Mouse (Mus musculus) kidney, postnatal 0 days (tissue): ENCODE measurements at regions not wholly inside any gene's neighbourhood (a gene's known extent, or its start where the extent isn't known, plus 50 kb on each side); places are given as distances from the start of the nearest gene placed in this dataset.

ENCODE experiments used
- ATAC-seq: fragments of 200-750 bp; cut with Nextera tagmentation; replicated peaks from 2 replicates; pipeline ENCODE4 v1.8.0; 2017; ENCODE audit warnings: low read depth, moderate number of reproducible peaks, moderate TSS enrichment, moderate library complexity; ENCODE audit not compliant: low FRiP score
- DNase-seq: peaks from one replicate; pipeline ENCODE4 v3.0.0-alpha.2; 2016; ENCODE audit warnings: low spot score
- H3K27ac ChIP-seq: fragments of 300-500 bp; sonication (generic); 2 replicates; pipeline ENCODE4 v1.5.1; 2014; ENCODE audit warnings: mild to moderate bottlenecking
- H3K27me3 ChIP-seq: fragments of 300-500 bp; sonication (generic); 2 replicates; pipeline ENCODE4 v1.6.1; 2014; ENCODE audit warnings: low read length, mixed read lengths; ENCODE audit not compliant: insufficient read depth
- H3K36me3 ChIP-seq: fragments of 300-500 bp; sonication (generic); 2 replicates; pipeline ENCODE4 v1.6.1; 2014; ENCODE audit warnings: low read length, mixed read lengths; ENCODE audit not compliant: insufficient read depth
- H3K4me1 ChIP-seq: fragments of 300-500 bp; sonication (generic); replicated peaks from 2 replicates; pipeline ENCODE4 v1.6.1; 2014; ENCODE audit warnings: antibody characterized with exemption, low read length, mixed read lengths; ENCODE audit not compliant: insufficient read depth
- H3K4me2 ChIP-seq: fragments of 300-500 bp; sonication (generic); 2 replicates; pipeline ENCODE4 v1.6.1; 2014; ENCODE audit warnings: mild to moderate bottlenecking, low read length, moderate library complexity, mixed read lengths
- H3K4me3 ChIP-seq: fragments of 300-500 bp; sonication (generic); replicated peaks from 2 replicates; pipeline ENCODE4 v1.5.1; 2014; ENCODE audit warnings: low read depth, low read length
- H3K9ac ChIP-seq: fragments of 300-500 bp; sonication (generic); 2 replicates; pipeline ENCODE4 v1.6.1; 2014; ENCODE audit warnings: low read depth, low read length
- H3K9me3 ChIP-seq: fragments of 300-500 bp; sonication (generic); replicated peaks from 2 replicates; pipeline ENCODE4 v1.6.1; 2016; ENCODE audit warnings: low read length, inconsistent platforms, mixed read lengths
- CTCF ChIP-seq: IDR thresholded peaks from 2 replicates; pipeline ENCODE4 v1.5.1; 2016; ENCODE audit warnings: antibody characterized with exemption, low read depth, mild to moderate bottlenecking, moderate library complexity
- WGBS: fragments of 180-500 bp; shearing (Covaris S2); extraction: QIAGEN DNeasy Blood & Tissue Kit; methylation state at CpG from one replicate; pipeline ENCODE4 v1.1.7; 2014; 5-methylcytosine and 5-hydroxymethylcytosine counted together

DNA sequence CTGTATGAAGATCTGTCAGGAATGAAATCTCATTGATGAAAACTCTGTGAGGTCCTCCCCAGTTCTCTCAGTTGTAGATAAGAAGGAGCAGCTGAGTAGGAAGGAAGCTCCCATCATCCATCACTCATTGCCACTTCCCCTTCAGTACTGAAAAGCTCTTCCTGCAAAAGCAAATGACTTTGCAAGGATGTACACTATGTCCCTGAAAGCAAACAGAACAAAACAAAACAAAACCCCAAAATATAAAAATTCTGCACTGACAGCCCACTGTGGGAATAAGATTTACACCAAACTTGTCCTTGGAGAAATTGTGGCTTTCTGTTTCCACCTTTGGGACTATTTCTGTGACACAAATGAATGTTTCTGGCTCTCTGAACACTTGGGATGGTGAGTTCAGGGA, 59.8 kb upstream of the Il15 start:
- Histone ChIP-seq H3K36me3 (no peaks in the 10 kb centered on the region), H3K9ac (no peak overlapping the region), H3K4me3 (no peak overlapping the region), H3K27ac (no peak overlapping the region), H3K4me1 (no peaks in the 10 kb centered on the region), H3K9me3 (no peaks in the 10 kb centered on the region), H3K4me2 (no peak overlapping the region), H3K27me3 (no peaks in the 10 kb centered on the region)
- TF ChIP-seq CTCF = no peak
- DNase-seq = peak; percentile 27
- ATAC-seq = no peak

DNA sequence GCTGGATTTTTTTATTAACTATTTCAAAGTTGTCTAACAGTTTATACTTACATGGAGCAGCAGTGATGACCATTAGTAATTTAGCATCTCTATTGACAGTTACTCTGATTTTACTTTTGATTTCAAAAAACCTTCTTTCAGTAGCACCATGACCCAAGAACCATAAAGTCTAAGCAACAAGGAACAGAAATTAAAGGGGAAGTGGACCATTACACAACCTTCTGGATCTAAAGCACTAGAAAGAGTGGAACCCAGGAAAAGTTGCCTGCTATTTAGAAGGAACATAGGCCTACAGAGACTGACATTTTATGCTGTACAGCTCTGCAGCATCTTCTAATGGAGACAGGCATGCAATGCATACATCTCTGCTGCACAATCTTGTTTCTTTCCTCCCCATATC, 56.0 kb upstream of the Il15 start:
- no peak overlapping the region for H3K4me3 ChIP-seq
- no peaks in the 10 kb centered on the region for H3K36me3 ChIP-seq
- no peaks in the 10 kb centered on the region for H3K27me3 ChIP-seq
- TF ChIP-seq CTCF = no peak
- DNase-seq (no peak), ATAC-seq (no peak)
- H3K9me3 ChIP-seq = no peaks in the 10 kb centered on the region
- no peak overlapping the region for H3K4me2 ChIP-seq
- H3K27ac ChIP-seq = no peak overlapping the region
- H3K9ac ChIP-seq = no peak overlapping the region
- H3K4me1 ChIP-seq = no peaks in the 10 kb centered on the region

DNA sequence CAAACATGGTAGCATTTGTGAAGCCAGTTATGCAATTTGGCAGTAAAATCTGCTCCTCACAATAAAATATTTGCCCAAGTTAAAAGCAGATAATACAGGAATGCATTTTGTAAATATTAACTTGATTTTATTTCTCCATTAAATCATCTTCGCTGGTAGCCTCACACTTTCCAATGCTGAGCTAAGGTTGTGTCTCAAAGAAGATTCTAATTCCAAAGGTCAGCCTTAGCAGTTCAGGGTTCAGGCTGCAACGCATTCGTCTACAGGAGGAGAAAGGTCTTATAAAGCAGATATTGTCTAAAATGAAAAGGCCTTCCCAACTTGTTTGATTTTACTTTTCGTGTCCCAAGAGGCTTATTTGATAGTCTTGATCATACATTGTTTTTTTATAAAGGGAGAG, 51.0 kb upstream of the Il15 start:
- no peak overlapping the region for H3K9ac ChIP-seq
- H3K36me3 ChIP-seq = no peaks in the 10 kb centered on the region
- H3K4me2 ChIP-seq = no peak overlapping the region
- H3K4me1 ChIP-seq = no peaks in the 10 kb centered on the region
- no peak for ATAC-seq
- H3K27me3 ChIP-seq = no peaks in the 10 kb centered on the region
- H3K4me3 ChIP-seq = no peak overlapping the region
- no peak overlapping the region for H3K27ac ChIP-seq
- TF ChIP-seq CTCF = no peak
- DNase-seq = no peak
- no peaks in the 10 kb centered on the region for H3K9me3 ChIP-seq
- WGBS = 60% methylated on average over 4 of the region's 4 CpGs
